Mouse (Mus musculus) adrenal gland, postnatal 25 days (tissue): Measurements from ENCODE around the gene Ncan. TPM values are rescaled to one million over a fixed set of nuclear protein-coding genes. Genes with fewer than 3 reads are reported as not detected.

Experiments
- DNase-seq: peaks from one replicate; pipeline ENCODE4 v3.0.0; 2021; ENCODE audit warnings: mixed read lengths
- total RNA-seq: library from RNA; stranded (reverse); gene quantifications from 2 replicates; pipeline ENCODE4 v1.2.3, GENCODE M21; 2021

The Ncan gene
- total RNA-seq, 1 experiment from 2014 or later: 0.30 TPM

DNA sequence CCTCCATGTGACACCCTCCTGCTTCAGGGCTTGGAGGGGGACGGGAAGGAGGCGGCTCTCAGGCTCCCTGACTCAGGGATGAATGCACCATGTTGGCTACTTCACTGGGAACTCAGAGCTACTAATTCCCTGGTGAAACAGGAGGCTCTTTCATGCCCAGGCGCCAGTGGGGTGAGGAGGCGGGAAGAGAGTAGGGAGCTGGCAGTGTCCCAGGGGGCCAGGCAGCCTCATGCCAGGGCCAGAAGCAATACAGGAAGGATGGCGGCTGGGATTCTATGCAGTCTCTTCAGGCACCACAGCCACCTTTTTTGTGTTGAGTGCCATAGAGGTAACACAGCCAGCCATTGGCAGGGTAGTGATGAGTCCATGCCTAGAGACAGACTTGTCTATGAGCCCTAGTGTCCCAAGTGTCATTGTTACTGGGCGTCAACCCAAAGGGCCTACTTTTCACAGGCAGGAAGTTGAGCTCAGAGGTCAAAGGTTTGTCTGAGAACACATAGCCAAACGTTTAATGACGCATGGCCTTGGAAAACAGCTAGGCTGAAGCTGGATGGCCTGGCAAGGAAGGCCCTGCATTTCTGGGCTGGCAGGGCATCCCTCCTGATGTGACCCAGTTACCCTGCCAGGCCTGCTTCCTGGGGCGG, 8.8 kb upstream of the Ncan start:
- peak; percentile 50 for DNase-seq

DNA sequence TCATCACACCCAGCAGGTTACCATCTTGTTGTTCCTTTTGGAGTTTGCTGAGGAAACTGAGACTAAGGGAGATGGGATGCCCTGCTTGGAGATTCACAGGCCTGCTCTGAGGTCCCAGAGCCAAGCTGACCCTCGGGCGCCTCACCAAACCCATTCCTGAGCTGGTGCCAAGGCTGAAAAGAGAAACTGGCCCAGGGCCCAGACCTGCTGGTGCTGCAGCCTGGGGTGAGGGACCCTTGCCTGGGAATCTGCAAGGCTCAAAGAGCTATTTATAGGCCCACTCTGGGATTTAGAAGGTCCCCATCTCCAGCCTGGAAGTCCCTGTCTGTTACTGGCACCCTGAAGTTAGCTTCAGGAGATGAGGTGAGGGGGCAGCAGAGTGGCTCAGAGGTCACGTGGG, 7.8 kb upstream of the Ncan start:
- peak; percentile 66 for DNase-seq

DNA sequence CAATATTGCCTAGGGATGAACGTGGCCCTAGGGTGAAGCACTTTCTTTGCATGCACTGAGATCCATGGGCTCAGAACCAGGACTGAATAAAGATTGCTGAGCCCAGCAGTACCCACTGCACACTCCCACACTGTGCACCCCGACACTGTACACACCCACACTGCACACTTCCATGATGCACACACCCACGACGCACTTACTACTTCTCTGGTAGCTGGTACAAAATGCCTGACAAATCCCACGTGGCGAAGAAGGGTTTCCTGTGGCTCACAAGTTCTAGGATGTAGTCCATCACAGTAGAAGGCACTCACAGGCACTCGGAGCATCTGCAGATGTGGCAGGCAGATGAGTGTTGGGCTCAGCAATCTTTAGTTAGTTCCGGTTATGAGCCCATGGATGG, 4.3 kb upstream of the Ncan start:
- no peak for DNase-seq

DNA sequence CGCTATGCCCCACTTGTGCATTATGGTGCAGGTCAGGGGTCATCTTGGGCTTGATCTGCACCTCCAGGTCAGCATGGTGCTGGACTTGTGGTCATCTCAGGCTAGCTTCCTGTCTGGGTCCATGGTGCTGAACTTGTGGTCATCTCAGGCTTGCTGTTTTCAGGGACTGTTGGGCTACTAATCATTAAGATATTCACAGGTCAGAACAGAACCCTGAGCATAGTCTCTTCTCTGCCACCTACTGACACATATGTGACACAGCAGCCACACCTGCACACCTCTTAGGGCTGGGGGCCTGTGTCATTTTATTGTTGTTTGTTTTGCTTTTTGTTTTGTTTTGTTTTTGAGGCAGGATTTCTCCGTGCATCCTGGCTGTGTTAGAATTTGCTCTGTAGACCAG, 2.2 kb upstream of the Ncan start:
- DNase-seq: no peak

DNA sequence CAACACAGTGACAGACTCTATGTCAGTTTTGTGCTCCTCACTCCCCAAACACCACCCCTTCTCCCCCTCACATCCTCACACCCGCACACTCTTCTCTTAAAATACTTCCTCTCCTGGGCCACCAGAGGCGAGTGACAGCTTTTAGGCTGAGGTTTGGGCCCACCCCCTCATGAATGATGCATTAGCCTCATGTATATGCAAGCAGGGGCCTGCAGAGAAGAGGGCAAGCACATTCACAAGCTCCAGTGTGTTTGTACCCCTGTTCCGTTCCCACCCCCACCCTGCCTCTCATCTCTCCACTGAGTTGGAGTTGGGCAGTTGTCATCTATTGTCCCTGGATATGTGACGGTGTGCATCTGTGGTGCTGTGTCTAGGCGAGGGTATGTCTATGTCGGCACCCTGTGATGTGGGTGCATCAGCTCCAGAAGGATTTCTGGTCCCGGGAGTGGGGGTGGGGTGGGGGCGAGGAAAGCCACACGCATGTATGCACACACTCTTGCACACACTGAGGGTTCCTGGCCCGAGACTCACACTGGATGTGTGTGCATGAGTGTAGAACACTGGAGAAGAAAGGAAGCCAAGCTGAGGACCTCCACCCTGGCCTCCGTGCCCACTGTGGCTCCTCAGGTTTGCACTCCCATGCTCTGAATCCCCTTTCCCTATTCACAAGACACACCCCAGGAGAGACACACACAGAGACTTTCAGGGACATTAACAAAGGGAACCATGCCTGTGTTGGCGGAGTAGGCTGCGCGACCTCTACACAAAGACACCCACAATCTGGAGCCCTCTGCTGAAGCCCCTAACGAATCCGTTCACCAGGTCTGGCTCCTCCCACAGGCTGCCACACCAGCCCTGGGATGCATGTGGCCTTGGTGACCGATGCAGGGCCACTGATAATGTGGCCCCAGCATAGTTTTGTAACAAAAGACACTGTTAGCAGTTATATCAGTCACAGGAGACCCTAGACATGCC, 1.7 kb downstream of the Ncan start:
- DNase-seq: no peak

DNA sequence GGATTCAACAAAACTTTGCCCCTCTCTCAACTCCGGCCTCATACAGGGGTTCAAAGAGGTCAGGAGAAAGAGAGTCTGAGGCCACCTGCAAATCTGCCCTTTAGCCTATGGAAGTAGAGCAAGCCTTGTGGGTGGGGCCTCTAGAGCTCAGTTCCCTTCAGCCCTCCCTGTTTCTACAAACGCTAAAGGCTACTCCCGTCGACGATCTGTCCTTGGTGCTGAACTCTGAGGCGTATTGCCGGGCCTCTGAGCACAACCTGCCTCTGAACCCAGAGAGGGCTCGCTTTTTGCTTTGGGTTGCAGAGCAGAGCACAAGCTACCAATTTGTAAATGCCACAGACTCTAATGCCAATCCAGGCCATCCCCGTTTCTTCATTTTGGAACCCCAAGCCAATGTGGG, 3.1 kb downstream of the Ncan start:
- DNase-seq: peak; percentile 53

DNA sequence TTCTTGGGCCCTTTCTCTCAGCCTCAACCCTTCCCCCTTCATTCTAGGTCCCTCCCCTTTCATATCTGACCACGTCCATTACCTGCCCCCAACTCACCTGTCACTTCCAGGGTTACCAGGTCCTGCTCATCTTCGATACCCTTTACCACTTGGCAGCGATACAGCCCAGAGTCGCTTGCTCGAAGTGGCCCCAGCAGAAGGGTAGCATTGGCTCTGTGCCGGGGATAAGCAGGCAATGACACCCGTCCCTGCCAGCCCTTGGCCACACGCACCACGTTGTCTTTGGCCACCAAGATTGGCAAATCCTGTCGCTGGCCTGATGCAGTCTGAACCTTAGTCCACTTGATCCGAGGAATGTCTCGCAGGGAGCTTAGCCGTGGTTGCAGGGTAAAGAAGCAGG, 5.8 kb downstream of the Ncan start:
- DNase-seq: no peak

DNA sequence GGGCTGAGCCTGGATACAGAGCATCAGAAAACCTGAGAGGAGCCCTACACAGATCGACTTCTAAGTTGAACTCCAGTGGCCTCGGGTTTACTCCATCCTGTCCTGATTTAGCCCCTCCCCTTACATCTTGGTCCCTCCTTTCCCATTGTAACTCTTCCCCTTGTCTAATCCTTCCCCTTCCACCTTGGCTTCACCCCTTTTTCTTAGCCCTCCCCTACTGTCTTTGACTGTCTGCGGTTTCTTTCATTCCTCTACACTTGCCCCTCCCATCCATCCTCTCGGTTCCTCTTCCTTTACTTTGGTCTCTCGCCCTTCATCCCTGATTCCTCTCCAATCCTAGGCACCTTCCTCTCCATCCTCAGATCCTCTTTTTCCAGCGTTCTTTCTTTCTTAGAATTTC, 6.2 kb downstream of the Ncan start:
- no peak for DNase-seq

DNA sequence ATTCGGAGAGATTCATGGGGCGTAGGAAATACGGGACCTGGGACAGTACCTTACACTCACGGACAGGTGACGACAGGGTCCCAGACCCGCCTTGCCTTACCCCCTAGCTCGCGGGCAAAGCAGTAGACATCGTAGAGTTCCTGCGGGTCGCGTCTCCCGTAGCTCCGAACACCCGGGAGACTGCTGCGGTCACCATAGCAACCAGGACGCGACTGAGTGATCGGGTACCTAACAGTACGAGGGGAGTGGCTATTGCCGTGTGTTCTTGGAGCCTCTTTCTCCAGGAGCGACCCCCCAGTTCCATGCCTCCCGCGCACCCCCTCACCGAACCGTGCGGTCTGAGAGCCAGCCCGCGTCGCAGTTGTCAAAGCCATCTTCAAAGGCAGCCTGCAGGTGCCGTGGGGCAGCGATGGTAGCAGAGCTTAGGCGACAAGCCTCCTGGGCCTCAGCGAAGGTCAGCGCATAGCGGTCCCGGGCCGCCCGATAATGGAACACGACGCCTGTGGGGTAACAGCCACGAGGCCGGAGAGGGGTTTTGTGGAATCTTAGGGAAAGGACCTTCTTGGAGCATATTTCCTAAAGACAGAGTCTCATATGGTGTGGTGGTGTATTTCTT, 8.2 kb downstream of the Ncan start:
- no peak for DNase-seq

DNA sequence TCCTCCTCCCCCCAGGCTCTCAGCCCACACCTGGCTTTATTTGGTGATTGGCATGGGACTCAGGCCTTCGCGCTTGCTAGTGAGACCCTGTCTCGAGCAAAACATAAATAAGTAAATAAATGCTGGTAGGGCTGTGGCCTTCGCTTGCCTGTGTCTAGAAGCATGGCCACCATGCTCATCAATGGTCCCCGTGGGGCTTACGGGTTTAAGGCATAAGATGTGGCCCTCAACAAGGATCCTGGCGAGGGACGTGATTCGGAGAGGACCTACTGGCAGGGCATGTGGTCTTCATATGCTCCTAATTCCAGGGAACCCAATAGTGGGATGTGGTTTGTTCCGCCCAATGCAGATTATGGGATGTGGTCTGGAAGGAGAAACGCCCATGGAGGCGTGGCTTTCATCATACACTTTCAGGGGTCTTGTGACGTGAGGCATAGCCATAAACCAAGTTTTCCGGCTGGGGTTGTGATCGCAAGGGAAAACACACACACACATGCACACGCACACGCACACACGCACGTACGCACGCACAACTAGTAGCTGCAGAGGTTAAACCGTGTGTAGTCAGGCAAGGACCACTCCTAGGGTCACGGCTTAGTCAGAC, 9.4 kb downstream of the Ncan start:
- DNase-seq: no peak

DNA sequence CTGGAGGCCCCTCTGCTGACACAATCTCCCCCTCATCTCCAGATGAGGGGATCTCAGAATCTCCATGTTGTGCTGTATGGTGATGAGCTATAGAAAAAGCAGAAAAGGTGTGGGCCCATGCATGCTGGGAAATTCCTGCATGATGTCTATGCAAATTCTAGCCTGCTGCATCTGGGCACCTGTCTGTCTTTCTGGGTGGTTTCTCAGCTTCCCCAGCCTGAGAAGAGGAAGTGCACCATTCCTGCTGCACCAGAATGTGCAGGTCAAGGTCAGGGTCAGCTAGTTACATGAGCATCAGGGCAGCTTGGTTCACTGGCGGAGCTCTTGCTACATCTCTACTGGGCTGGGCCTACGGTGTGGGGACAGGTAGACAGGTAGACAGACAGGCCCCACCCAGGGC, 10.2 kb downstream of the Ncan start:
- DNase-seq: no peak

DNA sequence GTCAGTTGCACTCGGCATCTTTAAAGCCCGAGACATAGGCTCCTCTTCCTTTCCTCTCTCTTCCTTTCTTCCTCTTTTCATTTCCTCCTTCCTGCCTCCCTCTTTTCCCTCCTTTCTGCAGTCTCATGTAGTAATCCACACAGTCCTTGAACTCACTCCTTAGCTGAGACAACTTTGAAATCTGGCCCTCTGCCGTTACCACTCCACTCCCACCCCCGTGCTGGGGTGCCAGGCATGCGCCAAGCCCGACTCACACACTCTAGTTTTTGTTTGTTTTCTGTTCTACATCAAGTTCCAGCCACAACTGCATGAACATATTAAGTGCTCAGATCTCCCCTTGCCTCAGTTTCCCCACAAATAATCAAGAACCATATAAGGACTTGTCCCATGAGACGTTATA, 15.8 kb downstream of the Ncan start:
- DNase-seq: no peak

DNA sequence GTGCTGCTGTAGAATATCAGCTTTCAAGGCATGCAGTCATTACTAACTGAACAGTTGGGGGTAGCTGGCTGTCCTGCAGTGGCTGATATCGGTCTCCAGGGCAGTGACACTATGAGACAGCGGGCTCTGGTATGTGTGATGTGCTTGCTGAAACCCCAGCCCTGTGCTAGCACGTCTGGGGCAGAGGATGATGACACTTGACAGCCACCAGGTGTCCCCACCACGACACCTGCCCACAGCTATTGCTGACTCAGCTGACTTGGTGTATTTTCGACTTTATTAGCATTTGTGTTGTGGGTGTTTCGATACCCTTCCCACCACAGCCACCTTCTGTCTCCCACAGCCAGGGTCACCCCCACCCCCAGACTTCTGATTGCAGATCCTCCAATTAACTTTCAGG, 16.2 kb downstream of the Ncan start:
- DNase-seq: peak; percentile 43

DNA sequence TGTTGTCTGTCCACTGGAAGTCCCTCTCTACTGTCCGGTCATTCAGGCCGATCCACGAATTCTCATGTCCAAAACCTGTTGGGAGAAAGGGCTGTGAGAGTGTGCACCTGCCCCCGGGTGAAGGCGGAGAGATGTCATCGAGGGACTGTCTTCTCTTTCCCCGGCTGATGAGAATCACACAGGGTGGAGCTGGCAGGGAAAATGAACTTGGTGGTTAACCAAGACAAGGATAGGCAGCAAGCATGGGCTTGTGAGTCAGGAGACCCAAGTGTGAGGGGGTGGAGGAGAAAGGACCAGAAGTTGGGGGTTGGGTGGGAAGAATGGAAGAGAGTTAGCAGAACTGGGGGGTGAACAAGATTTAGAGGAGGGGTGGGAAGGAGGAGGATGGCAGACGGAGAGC, 20.4 kb downstream of the Ncan start:
- DNase-seq: no peak

DNA sequence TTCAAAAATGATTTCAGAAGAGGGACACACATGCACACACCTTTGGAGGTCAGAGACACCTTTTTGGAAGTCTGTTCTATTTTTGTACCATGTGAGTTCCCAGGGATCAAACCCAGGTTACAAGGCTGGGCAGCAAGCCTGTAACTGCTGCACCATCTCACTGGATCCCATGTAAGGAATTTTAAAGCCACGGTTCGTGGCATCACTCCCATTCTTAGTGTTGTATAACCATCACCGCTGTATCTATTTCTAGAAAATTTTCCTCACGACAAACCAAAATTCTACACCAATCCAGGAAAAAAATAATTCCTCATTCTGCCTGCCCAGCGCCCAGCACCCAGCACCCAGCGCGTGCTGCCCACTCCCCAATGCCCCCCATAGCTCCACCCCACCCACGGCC, 21.4 kb downstream of the Ncan start:
- DNase-seq: no peak

DNA sequence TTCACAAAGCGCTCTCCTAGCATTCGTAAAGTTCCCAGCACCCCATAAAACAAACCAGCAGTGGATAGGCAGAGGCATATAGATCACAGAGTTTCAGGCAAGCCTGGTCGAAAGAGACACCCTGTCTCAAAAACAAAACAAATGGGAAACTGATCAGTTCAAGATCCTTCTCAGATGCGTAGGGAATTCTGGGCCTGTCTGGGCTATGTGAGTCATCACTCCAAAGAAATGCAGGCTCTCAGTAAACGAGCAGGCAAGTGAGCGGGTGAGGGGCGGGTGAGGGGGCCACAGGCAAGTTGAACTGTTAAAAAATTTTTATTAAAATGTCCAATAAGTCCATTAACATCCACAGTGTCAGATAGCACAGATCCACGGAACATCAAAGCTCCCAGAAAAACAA, 27.9 kb downstream of the Ncan start:
- DNase-seq: no peak

DNA sequence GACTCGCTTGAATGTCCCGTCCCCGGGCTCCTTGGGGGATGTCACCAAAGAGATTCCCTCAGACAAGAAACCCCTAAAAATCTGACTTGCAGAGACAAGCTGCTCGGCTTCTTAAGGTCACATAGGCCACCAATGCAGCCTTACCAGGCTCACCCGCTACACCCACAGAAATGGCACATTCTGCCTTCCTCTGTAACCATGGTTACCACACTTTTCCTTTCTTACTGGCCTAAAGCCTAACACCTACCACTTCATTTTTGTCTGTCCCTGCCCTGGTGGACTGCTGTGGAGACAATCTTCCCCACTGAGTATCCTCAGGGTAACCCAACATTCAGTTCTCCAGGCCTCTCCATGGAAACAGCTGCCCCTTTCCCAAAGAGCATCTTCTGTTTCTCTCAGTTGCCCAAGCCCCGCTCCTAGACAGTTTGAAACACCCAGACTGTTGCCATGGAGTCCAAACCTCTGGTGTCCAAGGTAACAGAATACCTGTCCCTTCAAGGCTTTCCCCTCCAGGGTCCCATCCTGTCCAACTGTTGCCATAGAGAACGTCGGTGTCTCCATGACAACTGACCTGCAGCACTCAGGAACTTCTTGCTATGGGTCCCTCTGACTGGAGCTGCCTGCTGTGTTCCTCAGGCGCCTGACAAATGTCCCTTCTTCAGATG, 31.2 kb downstream of the Ncan start:
- DNase-seq: no peak

DNA sequence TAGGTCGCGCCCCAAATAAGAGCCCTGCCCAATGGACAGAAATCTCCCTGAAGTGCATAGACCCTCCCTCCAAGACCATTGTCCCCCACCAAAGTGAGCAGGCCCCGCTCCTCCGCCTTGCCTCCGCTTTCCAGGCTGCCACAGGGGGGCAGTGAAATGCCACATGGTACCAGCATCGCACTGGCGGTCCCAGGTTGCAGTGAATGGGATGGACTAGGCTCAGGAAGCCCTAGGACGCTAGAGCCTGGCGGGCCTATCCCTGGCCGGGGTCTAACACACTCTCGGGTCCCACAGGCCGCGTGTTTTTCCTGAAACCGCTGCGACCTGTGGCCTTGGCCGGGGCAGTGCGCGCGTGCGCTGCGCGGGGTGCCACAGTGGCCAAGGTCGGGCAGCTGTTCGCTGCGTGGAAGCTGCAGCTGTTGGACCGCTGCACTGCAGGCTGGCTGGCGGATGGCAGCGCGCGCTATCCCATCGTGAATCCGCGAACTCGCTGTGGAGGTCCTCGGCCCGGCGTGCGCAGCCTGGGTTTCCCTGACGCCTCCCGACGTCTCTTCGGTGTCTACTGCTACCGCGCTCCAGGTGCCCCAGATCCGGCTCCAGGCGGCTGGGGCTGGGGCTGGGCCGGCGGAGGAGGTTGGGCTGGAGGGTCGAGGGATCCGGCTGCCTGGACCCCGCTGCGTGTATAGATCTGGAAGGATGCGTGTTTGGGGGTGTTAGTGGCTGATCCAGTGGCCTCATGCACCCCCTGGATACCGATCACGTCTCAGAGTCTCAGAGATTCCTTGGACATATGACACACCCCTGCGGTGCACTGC, 32.6 kb downstream of the Ncan start:
- DNase-seq: peak; percentile 50

DNA sequence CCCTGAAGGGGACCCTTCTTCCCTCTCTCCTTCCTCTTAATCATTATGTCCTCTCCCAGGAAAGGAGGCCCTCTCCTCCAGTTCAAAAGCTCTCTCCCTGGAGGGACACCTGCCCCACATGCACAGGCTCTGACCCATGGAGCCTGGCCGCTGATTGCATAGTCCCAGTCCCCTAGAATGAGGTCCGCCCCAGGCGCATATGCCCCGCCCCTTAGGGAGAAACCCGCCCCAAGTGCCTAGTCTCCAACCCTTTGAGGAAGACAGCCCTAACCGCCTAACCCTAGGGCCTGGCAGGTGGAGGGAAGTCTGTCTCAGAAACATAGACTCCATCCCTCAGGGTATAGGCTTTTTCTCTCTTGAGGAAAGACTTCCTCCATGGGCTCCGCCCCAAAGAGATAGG, 33.4 kb downstream of the Ncan start:
- no peak for DNase-seq

DNA sequence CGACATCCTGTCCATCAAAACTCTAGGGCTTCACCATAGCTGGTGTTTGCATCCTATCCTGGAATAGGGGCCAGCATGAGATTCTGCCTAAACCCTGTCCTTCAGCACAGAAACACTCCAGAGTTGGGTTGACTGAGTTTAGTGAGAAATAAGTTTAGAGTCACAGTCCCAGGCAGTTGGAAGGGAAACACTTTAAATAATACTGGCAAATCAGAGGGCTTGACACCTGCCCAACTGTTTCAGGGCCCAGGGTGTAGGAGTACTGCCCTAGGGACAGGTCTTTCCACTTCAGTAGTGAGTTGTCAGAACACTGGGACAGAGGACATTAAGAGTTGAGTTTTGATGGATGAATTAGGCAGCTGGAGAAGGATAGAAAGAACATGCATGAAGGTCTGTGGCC, 34.5 kb downstream of the Ncan start:
- DNase-seq: no peak
